Mouse (Mus musculus) brain, embryonic 14.5 days (tissue): ENCODE results near the gene Sipa1.

Experiments
- CTCF ChIP-seq: fragments of 200-500 bp; IDR thresholded peaks from 2 replicates; pipeline ENCODE4 v1.5.1; 2012; ENCODE audit warnings: inconsistent platforms, mild to moderate bottlenecking, moderate library complexity, borderline replicate concordance; ENCODE audit not compliant: insufficient read depth, insufficient read length; ENCODE audit errors: extremely low read depth
- POLR2A ChIP-seq: fragments of 200-500 bp; IDR thresholded peaks from 2 replicates; pipeline ENCODE4 v1.6.1; 2012; ENCODE audit warnings: mild to moderate bottlenecking, inconsistent platforms, borderline replicate concordance; ENCODE audit not compliant: poor library complexity, insufficient read depth, insufficient read length, severe bottlenecking; ENCODE audit errors: extremely low read depth

DNA sequence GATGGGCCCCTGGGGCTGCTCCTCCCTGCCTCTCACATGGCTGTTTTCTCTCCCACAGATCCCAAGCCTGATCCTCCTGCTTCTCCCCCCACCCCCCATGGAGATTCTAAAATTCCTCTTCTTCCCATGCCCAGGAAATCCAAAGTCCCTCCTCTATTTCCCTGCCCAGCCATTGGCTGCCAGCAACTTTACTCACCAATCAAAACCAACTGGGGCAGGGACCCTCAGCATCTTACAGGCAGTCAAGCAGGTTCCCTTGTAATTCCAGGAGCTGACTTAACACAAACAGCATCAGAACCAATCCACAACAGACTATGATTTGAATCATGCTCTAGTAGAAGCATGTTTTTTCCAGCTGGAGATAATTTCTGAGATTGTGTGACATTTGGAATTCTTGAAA is 33.6 kb downstream of the Sipa1 start:
- TF ChIP-seq CTCF = no peak
- TF ChIP-seq POLR2A = no peak
